Mouse (Mus musculus) hematopoietic multipotent progenitor cell, adult 10-12 weeks (in vitro differentiated cells): ENCODE measurements around the gene Msmo1. TPM values are rescaled to one million over a fixed set of nuclear protein-coding genes. Genes with fewer than 3 reads are reported as not detected.

ENCODE experiments used
- polyA plus RNA-seq: library from polyadenylated mRNA; stranded (reverse); fragments of >175 nt; gene quantifications from 2 replicates; pipeline ENCODE4 v1.2.3, GENCODE M21; 2012; ENCODE audit warnings: low replicate concordance

Msmo1 gene
- polyA plus RNA-seq: 1.3 and 2.0 TPM in 2 replicates

GRCm38 (mm10) chr8:64733271-64733943 is at the start of gene Msmo1:
TSS of gene Msmo1 (minus strand) at chr8:64733792.

GRCm38 (mm10) chr8:64692651-64693201 is 40.9 kb downstream of the Msmo1 start, which contains the start of gene Cpe:
TSS of gene Cpe (minus strand) at chr8:64693054.

Other genes with a start within 250 kb of the Msmo1 start
- gene Cpe, start 40.7 kb downstream of the Msmo1 start, polyA plus RNA-seq: 0.17 and 0.28 TPM in 2 replicates
- gene Klhl2, start 116.2 kb upstream of the Msmo1 start, polyA plus RNA-seq: 4.5 and 4.7 TPM in 2 replicates
- gene Tmem192, start 213.4 kb upstream of the Msmo1 start, polyA plus RNA-seq: 54.8 and 97.1 TPM in 2 replicates